Mouse (Mus musculus): Measurements from ENCODE around the gene Epn3.

DNA sequence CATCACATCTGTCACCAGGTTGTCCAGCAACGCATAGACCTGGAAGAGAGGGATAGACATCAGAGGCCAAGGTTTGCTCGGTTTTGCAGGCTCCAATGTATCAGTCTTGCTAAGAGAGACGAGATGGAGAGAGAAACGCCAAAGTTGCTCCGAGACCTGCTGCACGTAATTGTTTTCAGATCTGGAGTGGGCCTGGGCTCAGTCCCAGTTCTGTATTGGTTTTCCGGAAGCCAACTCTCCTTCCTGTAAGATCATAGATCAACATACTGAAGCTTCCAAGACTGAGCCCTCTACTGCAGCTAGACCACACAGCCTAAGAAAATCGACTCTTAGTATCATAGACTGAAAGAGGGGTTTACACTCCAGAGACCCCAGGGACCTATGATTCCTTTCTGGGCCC lies 1.7 kb upstream of the Epn3 start:
- TF ChIP-seq CTCF (conservative IDR thresholded peaks at IDR 0.05 in 1 of 2, IDR thresholded peaks at IDR 0.05 in 1 of 2; ENCODE audit: low read depth in 2 of 2, low read length in 2 of 2) (no peak), MAFK (IDR thresholded peaks at IDR 0.05; ENCODE audit: insufficient replicate concordance, low read length) (no peak), E2F4 (IDR thresholded peaks at IDR 0.05; ENCODE audit: insufficient replicate concordance, low read depth, low read length) (no peak), MYC (IDR thresholded peaks at IDR 0.05; ENCODE audit: low read depth, low read length) (no peak), ELF1 (IDR thresholded peaks at IDR 0.05; ENCODE audit: low read depth, low read length) (no peak), EP300 (IDR thresholded peaks at IDR 0.05; ENCODE audit: low read length) (no peak), ZKSCAN1 (IDR thresholded peaks at IDR 0.05; ENCODE audit: borderline replicate concordance, low read depth, low read length) (no peak), HCFC1 (IDR thresholded peaks at IDR 0.05; ENCODE audit: low read depth, low read length) (no peak), USF2 (conservative IDR thresholded peaks at IDR 0.05; ENCODE audit: low read depth, low read length) (no peak)

Measured in CH12.LX (cell line).